In the genomic region with DNA sequence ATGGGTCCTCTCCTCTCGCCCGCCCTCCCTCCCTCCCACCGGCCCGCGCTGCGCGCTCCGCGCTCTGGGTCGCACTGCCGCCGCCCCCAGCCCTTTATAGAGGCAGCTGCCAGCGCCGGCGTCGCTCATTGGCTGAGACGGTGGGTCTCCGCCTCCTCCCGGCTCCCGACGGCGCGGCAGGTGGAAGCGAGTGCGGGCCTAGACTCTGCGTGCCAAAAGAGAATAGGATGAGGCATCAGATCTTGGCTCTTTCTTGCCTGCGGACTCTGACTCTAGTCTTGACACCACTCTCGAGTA, we compare ENCODE assay signal across 7 mouse cellular contexts. TPM values are rescaled to one million over a fixed set of nuclear protein-coding genes. Genes with fewer than 3 reads are reported as not detected.
DNase-seq lines count a peak whose midpoint lies in the region; ATAC-seq and TF ChIP-seq lines count a peak whose summit lies in the region.

A gene (minus strand): TSS at position 66 of the 297 bp plus-strand sequence.

- peak within 1 kb of the TSS; percentile 48 for H3K4me2 ChIP-seq in lung, postnatal 0 days (replicated peaks; ENCODE audit: low read depth, low read length)
- H3K4me2 ChIP-seq in hindbrain, embryonic 13.5 days: peak within 1 kb of the TSS; percentile 89
- H3K4me2 ChIP-seq in limb, embryonic 12.5 days: peak within 1 kb of the TSS; percentile 66

- no peak for TF ChIP-seq CTCF in lung, postnatal 0 days (IDR thresholded peaks at IDR 0.05)

- 4% methylated on average over 18 of the region's 28 CpGs for WGBS in lung, postnatal 0 days
- WGBS in hindbrain, embryonic 13.5 days: 0% methylated on average over 22 of the region's 28 CpGs
- WGBS in limb, embryonic 12.5 days: 1% methylated on average over 24 of the region's 28 CpGs

- TF ChIP-seq EP300 in lung, postnatal 0 days (IDR thresholded peaks at IDR 0.05): no peak

- H3K4me1 ChIP-seq in lung, postnatal 0 days (ENCODE audit: insufficient read depth, low read depth, low read length): peaks cover 3% of the 10 kb centered on the region; the same call in 1 of the 2 replicates
- peaks cover 45% of the 10 kb centered on the region for H3K4me1 ChIP-seq in hindbrain, embryonic 13.5 days (replicated peaks)
- peaks cover 24% of the 10 kb centered on the region for H3K4me1 ChIP-seq in limb, embryonic 12.5 days (replicated peaks)

- no peaks in the 10 kb centered on the region for H3K9me3 ChIP-seq in lung, postnatal 0 days (ENCODE audit: low read length)
- H3K9me3 ChIP-seq in hindbrain, embryonic 13.5 days: no peaks in the 10 kb centered on the region
- no peaks in the 10 kb centered on the region for H3K9me3 ChIP-seq in limb, embryonic 12.5 days

- no peaks in the 10 kb centered on the region for H3K36me3 ChIP-seq in lung, postnatal 0 days (ENCODE audit: insufficient read depth, low read length)
- H3K36me3 ChIP-seq in hindbrain, embryonic 13.5 days: peaks cover 13% of the 10 kb centered on the region
- H3K36me3 ChIP-seq in limb, embryonic 12.5 days: peaks cover 2% of the 10 kb centered on the region

- ATAC-seq in lung, postnatal 0 days: no peak
- peak; percentile 74 for ATAC-seq in hindbrain, embryonic 13.5 days (ENCODE audit: low FRiP score)
- no peak for ATAC-seq in limb, embryonic 12.5 days (ENCODE audit: insufficient number of reproducible peaks, insufficient read depth, low FRiP score, low TSS enrichment, low read depth)

- no peak within 1 kb of the TSS for H3K27ac ChIP-seq in lung, postnatal 0 days (ENCODE audit: low read length)
- peak within 1 kb of the TSS; percentile 97 for H3K27ac ChIP-seq in hindbrain, embryonic 13.5 days
- no peak within 1 kb of the TSS for H3K27ac ChIP-seq in limb, embryonic 12.5 days

- peak within 1 kb of the TSS; percentile 25 for H3K4me3 ChIP-seq in lung, postnatal 0 days (ENCODE audit: low read depth, low read length)
- H3K4me3 ChIP-seq in hindbrain, embryonic 13.5 days: peak within 1 kb of the TSS; percentile 86
- H3K4me3 ChIP-seq in limb, embryonic 12.5 days (replicated peaks): peak within 1 kb of the TSS; percentile 42

- no peak within 1 kb of the TSS for H3K9ac ChIP-seq in lung, postnatal 0 days (replicated peaks; ENCODE audit: low read depth)
- H3K9ac ChIP-seq in hindbrain, embryonic 13.5 days: peak within 1 kb of the TSS; percentile 99
- H3K9ac ChIP-seq in limb, embryonic 12.5 days (replicated peaks): peak within 1 kb of the TSS; percentile 31; the same call in 1 of the 2 replicates

- H3K27me3 ChIP-seq in lung, postnatal 0 days (replicated peaks; ENCODE audit: insufficient read depth, low read length): peaks cover 47% of the 10 kb centered on the region
- H3K27me3 ChIP-seq in hindbrain, embryonic 13.5 days: peaks cover 8% of the 10 kb centered on the region; the same call in 1 of the 2 replicates
- peaks cover 96% of the 10 kb centered on the region for H3K27me3 ChIP-seq in limb, embryonic 12.5 days

- no peak for DNase-seq in lung, postnatal 0 days (ENCODE audit: low spot score)
- DNase-seq in lung, adult 18-20 months: no peak
- DNase-seq in cerebellum, postnatal 36 days: peak; percentile 88 to 92
- peak; percentile 82 to 86 for DNase-seq in right cerebral cortex, adult 2 months (ENCODE audit: low spot score in 2 of 2)
- DNase-seq in urinary bladder, postnatal 36 days (ENCODE audit: low spot score in 2 of 2): no peak

RNA-seq across cellular contexts. Expression of the gene that starts here (rescaled TPM):
- polyA plus RNA-seq in lung, postnatal 0 days (2015; fragmentation: Nextera tagmentation; extraction: Ambion mirVana): 0.04 TPM in 1 of 2 replicates, not detected in the other
- 80.6 and 81.7 TPM in 2 replicates for polyA plus RNA-seq in hindbrain, embryonic 13.5 days (2015; fragmentation: Nextera tagmentation; extraction: Ambion mirVana)
- 0.23 TPM in 1 of 2 replicates, not detected in the other for polyA plus RNA-seq in limb, embryonic 12.5 days (2016; fragmentation: Nextera tagmentation; extraction: Ambion mirVana)

Comparison
In these comparisons a context has a peak if more than half of its experiments do, and no peak if none do; other contexts are left out.
1. RNA of the gene that starts here (polyA plus RNA-seq): 80.6 to 81.7 TPM in hindbrain, embryonic 13.5 days; 0.23 TPM in limb, embryonic 12.5 days and 0.04 TPM in lung, postnatal 0 days; every median in the first group is over 10 times any median in the second.
2. DNase-seq: peak in cerebellum, postnatal 36 days (2 of 2) and right cerebral cortex, adult 2 months (2 of 2); none in lung, postnatal 0 days (single experiment), lung, adult 18-20 months (0 of 2) and urinary bladder, postnatal 36 days (0 of 2).
3. H3K4me3 ChIP-seq: peak in every context shown above with its lines; median percentile 86 in hindbrain, embryonic 13.5 days; 42 in limb, embryonic 12.5 days; 25 in lung, postnatal 0 days.
4. Peak in every context shown above with its lines, with median percentiles within 50 percentile points of each other: H3K4me2 ChIP-seq.